Mouse (Mus musculus) hindbrain, embryonic 11.5 days (tissue): Measurements from ENCODE around the gene Xrcc3. TPM values are rescaled to one million over a fixed set of nuclear protein-coding genes. Genes with fewer than 3 reads are reported as not detected.

ENCODE experiments used
- ATAC-seq: fragments of 200-750 bp; cut with Nextera tagmentation; 2 replicates; pipeline ENCODE4 v1.8.0; 2017; ENCODE audit warnings: mild to moderate bottlenecking, moderate TSS enrichment, moderate library complexity; ENCODE audit not compliant: low FRiP score
- DNase-seq: peaks from one replicate; pipeline ENCODE4 v3.0.0-alpha.2; 2015; ENCODE audit warnings: low spot score
- H3K27ac ChIP-seq: fragments of 300-500 bp; sonication (generic); 2 replicates; pipeline ENCODE4 v1.5.1; 2014; ENCODE audit warnings: mild to moderate bottlenecking, low read depth, low read length
- H3K27me3 ChIP-seq: fragments of 300-500 bp; sonication (generic); 2 replicates; pipeline ENCODE4 v1.6.1; 2014; ENCODE audit warnings: mild to moderate bottlenecking, low read length, moderate library complexity, mixed read lengths; ENCODE audit not compliant: control insufficient read depth, insufficient read depth
- H3K36me3 ChIP-seq: fragments of 300-500 bp; sonication (generic); 2 replicates; pipeline ENCODE4 v1.6.1; 2014; ENCODE audit warnings: mild to moderate bottlenecking, low read length, moderate library complexity, mixed read lengths; ENCODE audit not compliant: control insufficient read depth, insufficient read depth
- H3K4me1 ChIP-seq: fragments of 300-500 bp; sonication (generic); replicated peaks from 2 replicates; pipeline ENCODE4 v1.6.1; 2014; ENCODE audit warnings: low read length, mixed read lengths; ENCODE audit not compliant: control insufficient read depth, insufficient read depth
- H3K4me2 ChIP-seq: fragments of 300-500 bp; sonication (generic); replicated peaks from 2 replicates; pipeline ENCODE4 v1.6.1; 2014; ENCODE audit warnings: mild to moderate bottlenecking, low read depth, low read length
- H3K4me3 ChIP-seq: fragments of 300-500 bp; sonication (generic); 2 replicates; pipeline ENCODE4 v1.5.1; 2014; ENCODE audit warnings: low read depth, low read length
- H3K9ac ChIP-seq: fragments of 300-500 bp; sonication (generic); 2 replicates; pipeline ENCODE4 v1.6.1; 2014; ENCODE audit warnings: low read depth, low read length
- H3K9me3 ChIP-seq: fragments of 300-500 bp; sonication (generic); 2 replicates; pipeline ENCODE4 v1.6.1; 2016; ENCODE audit warnings: low read length; ENCODE audit not compliant: control insufficient read depth
- WGBS: fragments of 180-500 bp; shearing (Covaris S2); extraction: QIAGEN DNeasy Blood & Tissue Kit; methylation state at CpG from one replicate; pipeline ENCODE4 v1.1.7; 2014; 5-methylcytosine and 5-hydroxymethylcytosine counted together
- polyA plus RNA-seq: library from polyadenylated mRNA; unstranded; fragments of >200 nt; fragmentation: Nextera tagmentation; extraction: Ambion mirVana; gene quantifications from 2 replicates; pipeline ENCODE4 v1.2.1, GENCODE M21; 2014

Xrcc3 gene
- polyA plus RNA-seq, 1 experiment from 2014 or later: 8.2 TPM

GRCm38 (mm10) chr12:111843470-111843869 is 29.8 kb upstream of the Xrcc3 start:
- H3K9me3 ChIP-seq: no peaks in the 10 kb centered on the region
- no peaks in the 10 kb centered on the region for H3K36me3 ChIP-seq
- DNase-seq (no peak), ATAC-seq (no peak)
- H3K4me1 ChIP-seq: no peaks in the 10 kb centered on the region
- WGBS: 68% methylated on average over 2 of the region's 2 CpGs
- no peak overlapping the region for H3K27ac ChIP-seq
- no peak overlapping the region for H3K4me2 ChIP-seq
- H3K27me3 ChIP-seq: no peaks in the 10 kb centered on the region
- H3K9ac ChIP-seq: no peak overlapping the region
- no peak overlapping the region for H3K4me3 ChIP-seq

- DNase-seq (no peak), ATAC-seq (no peak)
- no peak overlapping the region for H3K4me3 ChIP-seq
- H3K27ac ChIP-seq: no peak overlapping the region
- no peaks in the 10 kb centered on the region for H3K4me1 ChIP-seq
- H3K9me3 ChIP-seq: no peaks in the 10 kb centered on the region
- H3K36me3 ChIP-seq: no peaks in the 10 kb centered on the region
- H3K27me3 ChIP-seq: no peaks in the 10 kb centered on the region
- 86% methylated on average over 15 of the region's 15 CpGs for WGBS
- H3K4me2 ChIP-seq: no peak overlapping the region
- no peak overlapping the region for H3K9ac ChIP-seq
These were observed 29.1 kb upstream of the Xrcc3 start for GRCm38 (mm10) chr12:111842565-111843433.

- ATAC-seq (no peak), DNase-seq (no peak)
- Histone ChIP-seq H3K36me3 (no peaks in the 10 kb centered on the region), H3K27ac (no peak overlapping the region), H3K4me1 (no peaks in the 10 kb centered on the region), H3K27me3 (no peaks in the 10 kb centered on the region), H3K4me3 (no peak overlapping the region), H3K9ac (no peak overlapping the region), H3K4me2 (no peak overlapping the region), H3K9me3 (no peaks in the 10 kb centered on the region)
- 89% methylated on average over 10 of the region's 10 CpGs for WGBS
These were observed 19.8 kb upstream of the Xrcc3 start for GRCm38 (mm10) chr12:111833457-111833856.

- H3K36me3 ChIP-seq: no peaks in the 10 kb centered on the region; the same call in 1 of the 2 replicates
- H3K27ac ChIP-seq: no peak overlapping the region
- no peaks in the 10 kb centered on the region for H3K9me3 ChIP-seq
- H3K9ac ChIP-seq: no peak overlapping the region
- no peak for DNase-seq
- 79% methylated on average over 5 of the region's 5 CpGs for WGBS
- no peak overlapping the region for H3K4me3 ChIP-seq
- no peaks in the 10 kb centered on the region for H3K27me3 ChIP-seq
- ATAC-seq: no peak
- no peak overlapping the region for H3K4me2 ChIP-seq
- H3K4me1 ChIP-seq: no peaks in the 10 kb centered on the region
These were observed 19.0 kb upstream of the Xrcc3 start for GRCm38 (mm10) chr12:111832643-111833042.

GRCm38 (mm10) chr12:111830375-111830774 is 16.7 kb upstream of the Xrcc3 start:
- no peak overlapping the region for H3K4me3 ChIP-seq
- H3K4me1 ChIP-seq: no peaks in the 10 kb centered on the region
- no peak for DNase-seq
- no peak overlapping the region for H3K4me2 ChIP-seq
- no peak overlapping the region for H3K9ac ChIP-seq
- no peaks in the 10 kb centered on the region; the same call in 1 of the 2 replicates for H3K36me3 ChIP-seq
- ATAC-seq: no peak
- no peaks in the 10 kb centered on the region for H3K27me3 ChIP-seq
- no peak overlapping the region for H3K27ac ChIP-seq
- 91% methylated on average over 10 of the region's 10 CpGs for WGBS
- no peaks in the 10 kb centered on the region for H3K9me3 ChIP-seq

GRCm38 (mm10) chr12:111829954-111830353 is 16.3 kb upstream of the Xrcc3 start:
- no peaks in the 10 kb centered on the region for H3K9me3 ChIP-seq
- no peaks in the 10 kb centered on the region for H3K27me3 ChIP-seq
- DNase-seq (no peak), ATAC-seq (no peak)
- WGBS: 82% methylated on average over 9 of the region's 9 CpGs
- no peak overlapping the region for H3K4me3 ChIP-seq
- H3K36me3 ChIP-seq: no peaks in the 10 kb centered on the region; the same call in 1 of the 2 replicates
- H3K4me1 ChIP-seq: no peaks in the 10 kb centered on the region
- no peak overlapping the region for H3K9ac ChIP-seq
- H3K27ac ChIP-seq: peak overlapping the region; percentile 14; the same call in 1 of the 2 replicates
- no peak overlapping the region for H3K4me2 ChIP-seq

- no peaks in the 10 kb centered on the region; the same call in 1 of the 2 replicates for H3K36me3 ChIP-seq
- 55% methylated on average over 5 of the region's 5 CpGs for WGBS
- no peak for DNase-seq
- H3K27me3 ChIP-seq: no peaks in the 10 kb centered on the region
- ATAC-seq: no peak
- H3K9ac ChIP-seq: no peak overlapping the region
- H3K27ac ChIP-seq: peak overlapping the region; percentile 14; the same call in 1 of the 2 replicates
- no peak overlapping the region for H3K4me3 ChIP-seq
- H3K4me1 ChIP-seq: no peaks in the 10 kb centered on the region
- no peaks in the 10 kb centered on the region for H3K9me3 ChIP-seq
- no peak overlapping the region for H3K4me2 ChIP-seq
These were observed 15.8 kb upstream of the Xrcc3 start for GRCm38 (mm10) chr12:111829447-111829846.

GRCm38 (mm10) chr12:111827556-111827955 is 13.9 kb upstream of the Xrcc3 start:
- Histone ChIP-seq H3K4me2 (no peak overlapping the region), H3K4me3 (no peak overlapping the region), H3K27ac (no peak overlapping the region), H3K9me3 (no peaks in the 10 kb centered on the region), H3K27me3 (no peaks in the 10 kb centered on the region), H3K36me3 (no peaks in the 10 kb centered on the region; the same call in 1 of the 2 replicates), H3K4me1 (no peaks in the 10 kb centered on the region), H3K9ac (no peak overlapping the region)
- DNase-seq (no peak), ATAC-seq (no peak)
- WGBS: 91% methylated on average over 12 of the region's 12 CpGs

GRCm38 (mm10) chr12:111821931-111822330 is 8.3 kb upstream of the Xrcc3 start:
- H3K9me3 ChIP-seq: no peaks in the 10 kb centered on the region
- no peaks in the 10 kb centered on the region for H3K4me1 ChIP-seq
- no peak for ATAC-seq
- 72% methylated on average over 4 of the region's 4 CpGs for WGBS
- no peak overlapping the region for H3K4me2 ChIP-seq
- H3K27me3 ChIP-seq: no peaks in the 10 kb centered on the region
- H3K4me3 ChIP-seq: no peak overlapping the region
- no peak for DNase-seq
- H3K27ac ChIP-seq: no peak overlapping the region
- H3K36me3 ChIP-seq: no peaks in the 10 kb centered on the region
- H3K9ac ChIP-seq: no peak overlapping the region
